Mouse (Mus musculus) adrenal gland, adult 8-10 months (tissue): ENCODE results near the gene Tpsb2. TPM values are rescaled to one million over a fixed set of nuclear protein-coding genes. Genes with fewer than 3 reads are reported as not detected.

Experiments used
- DNase-seq: peaks from one replicate; pipeline ENCODE4 v3.0.0; 2022
- total RNA-seq, 4 experiments: library from RNA; stranded (reverse); gene quantifications; 2 replicates each; pipeline ENCODE4 v1.2.4; 2022

Tpsb2 gene
- total RNA-seq, 4 experiments from 2014 or later = 1.9 to 4.4 (median 2.4) TPM

GRCm38 (mm10) chr17:25407352-25407751 is 41.2 kb downstream of the Tpsb2 start:
- peak; percentile 52 for DNase-seq

GRCm38 (mm10) chr17:25408302-25408999 is 42.3 kb downstream of the Tpsb2 start:
- DNase-seq = no peak

- no peak for DNase-seq
These were observed 43.5 kb downstream of the Tpsb2 start for GRCm38 (mm10) chr17:25409621-25410020.

GRCm38 (mm10) chr17:25410180-25410579 is 44.1 kb downstream of the Tpsb2 start:
- DNase-seq = peak; percentile 68

GRCm38 (mm10) chr17:25410786-25411185 is 44.7 kb downstream of the Tpsb2 start:
- no peak for DNase-seq

GRCm38 (mm10) chr17:25411251-25411650 is 45.1 kb downstream of the Tpsb2 start:
- DNase-seq = no peak

GRCm38 (mm10) chr17:25414209-25414608 is 48.1 kb downstream of the Tpsb2 start:
- DNase-seq = no peak

- DNase-seq = no peak
These were observed 48.8 kb downstream of the Tpsb2 start for GRCm38 (mm10) chr17:25414917-25415316.

- DNase-seq = no peak
These were observed 49.4 kb downstream of the Tpsb2 start for GRCm38 (mm10) chr17:25415421-25415913.

GRCm38 (mm10) chr17:25416219-25416618 is 50.1 kb downstream of the Tpsb2 start:
- no peak for DNase-seq

- no peak for DNase-seq
These were observed 51.9 kb downstream of the Tpsb2 start for GRCm38 (mm10) chr17:25417990-25418389.

Other genes starting within 250 kb of the Tpsb2 start
- not detected for gene Ptx4, start 245.5 kb upstream of the Tpsb2 start, total RNA-seq
- gene Clcn7, start 232.9 kb upstream of the Tpsb2 start, total RNA-seq = 10 to 100 TPM; 47.4 to 77.7 (median 67.8) TPM
- gene Ccdc154, start 203.8 kb upstream of the Tpsb2 start, total RNA-seq = under 1 TPM in 3 of 4 experiments, not detected in 1; 0.09 to 0.34 (median 0.19) TPM
- under 1 TPM in 3 of 4 experiments, not detected in 1; 0.40 to 0.67 (median 0.42) TPM for gene Gm38655, start 190.8 kb upstream of the Tpsb2 start, total RNA-seq
- 10 to 100 TPM; 18.4 to 21.7 (median 20.9) TPM for gene BC003965, start 181.8 kb upstream of the Tpsb2 start, total RNA-seq
- 10 to 100 TPM; 18.4 to 36.4 (median 26.2) TPM for gene Unkl, start 177.9 kb upstream of the Tpsb2 start, total RNA-seq
- gene Gnptg, start 126.2 kb upstream of the Tpsb2 start, total RNA-seq = 10 to 100 TPM; 48.9 to 57.3 (median 52.2) TPM
- gene Tsr3, start 126.1 kb upstream of the Tpsb2 start, total RNA-seq = 10 to 100 TPM; 23.4 to 35.5 (median 30.3) TPM
- 10 to 100 TPM; 12.8 to 44.5 (median 22.1) TPM for gene Baiap3, start 109.9 kb upstream of the Tpsb2 start, total RNA-seq
- 100 to 1,000 TPM; 249 to 283 (median 265) TPM for gene Ube2i, start 91.7 kb upstream of the Tpsb2 start, total RNA-seq
- gene Prss34, start 67.9 kb upstream of the Tpsb2 start, total RNA-seq = under 1 TPM in 3 of 4 experiments, not detected in 1; 0.31 to 0.56 (median 0.41) TPM
- not detected for gene Prss28, start 57.7 kb upstream of the Tpsb2 start, total RNA-seq
- gene Prss29, start 47.7 kb upstream of the Tpsb2 start, total RNA-seq = not detected
- gene Tpsab1, start 20.7 kb upstream of the Tpsb2 start, total RNA-seq = 1 to 10 TPM in 1 of 4 experiments, under 1 TPM in 2, not detected in 1; 0.43 to 1.1 (median 0.59) TPM
- not detected for gene Tpsg1, start 3.0 kb downstream of the Tpsb2 start, total RNA-seq
- gene Cacna1h, start 67.5 kb downstream of the Tpsb2 start, total RNA-seq = 100 to 1,000 TPM; 117 to 206 (median 157) TPM
- under 1 TPM in 2 of 4 experiments, not detected in 2; 0.23 to 0.45 TPM for gene Tekt4, start 88.3 kb downstream of the Tpsb2 start, total RNA-seq
- 1 to 10 TPM; 1.0 to 1.4 (median 1.2) TPM for gene Sstr5, start 131.0 kb downstream of the Tpsb2 start, total RNA-seq
- 1 to 10 TPM in 3 of 4 experiments, under 1 TPM in 1; 0.92 to 2.6 (median 1.2) TPM for gene Sox8, start 204.4 kb downstream of the Tpsb2 start, total RNA-seq
- gene Lmf1, start 212.8 kb downstream of the Tpsb2 start, total RNA-seq = 10 to 100 TPM; 36.0 to 39.9 (median 38.2) TPM